Mouse (Mus musculus) kidney, embryonic 14.5 days (tissue): ENCODE data around the gene Ndufa3. TPM values are rescaled to one million over a fixed set of nuclear protein-coding genes. Genes with fewer than 3 reads are reported as not detected.

ENCODE experiments used
- ATAC-seq: fragments of 200-750 bp; cut with Nextera tagmentation; 2 replicates; pipeline ENCODE4 v1.8.0; 2017; ENCODE audit warnings: moderate number of reproducible peaks, mild to moderate bottlenecking, moderate TSS enrichment, moderate library complexity; ENCODE audit not compliant: low FRiP score, low TSS enrichment
- H3K27ac ChIP-seq: fragments of 300-500 bp; sonication (generic); 2 replicates; pipeline ENCODE4 v1.5.1; 2014; ENCODE audit warnings: low read depth, mild to moderate bottlenecking, low read length, moderate library complexity, mixed read lengths
- H3K27me3 ChIP-seq: fragments of 300-500 bp; sonication (generic); 2 replicates; pipeline ENCODE4 v1.6.1; 2014; ENCODE audit warnings: mild to moderate bottlenecking, low read length; ENCODE audit not compliant: control insufficient read depth, insufficient read depth
- H3K36me3 ChIP-seq: fragments of 300-500 bp; sonication (generic); 2 replicates; pipeline ENCODE4 v1.6.1; 2014; ENCODE audit warnings: low read length, mixed read lengths; ENCODE audit not compliant: control insufficient read depth, insufficient read depth
- H3K4me1 ChIP-seq: fragments of 300-500 bp; sonication (generic); 2 replicates; pipeline ENCODE4 v1.6.1; 2014; ENCODE audit warnings: low read length, mixed read lengths; ENCODE audit not compliant: control insufficient read depth, insufficient read depth
- H3K4me2 ChIP-seq: fragments of 300-500 bp; sonication (generic); replicated peaks from 2 replicates; pipeline ENCODE4 v1.6.1; 2014; ENCODE audit warnings: low read depth, mild to moderate bottlenecking, low read length
- H3K4me3 ChIP-seq: fragments of 300-500 bp; sonication (generic); 2 replicates; pipeline ENCODE4 v1.5.1; 2014; ENCODE audit warnings: mild to moderate bottlenecking, low read length
- H3K9ac ChIP-seq: fragments of 300-500 bp; sonication (generic); 2 replicates; pipeline ENCODE4 v1.6.1; 2014; ENCODE audit warnings: low read depth, mild to moderate bottlenecking, low read length, moderate library complexity
- H3K9me3 ChIP-seq: fragments of 300-500 bp; sonication (generic); 2 replicates; pipeline ENCODE4 v1.6.1; 2016; ENCODE audit warnings: low read length; ENCODE audit not compliant: control insufficient read depth
- WGBS: fragments of 180-500 bp; shearing (Covaris S2); extraction: QIAGEN DNeasy Blood & Tissue Kit; methylation state at CpG from one replicate; pipeline ENCODE4 v1.1.7; 2014; 5-methylcytosine and 5-hydroxymethylcytosine counted together
- polyA plus RNA-seq: library from polyadenylated mRNA; unstranded; fragments of >200 nt; fragmentation: Nextera tagmentation; extraction: Ambion mirVana; gene quantifications from 2 replicates; pipeline ENCODE4 v1.2.1, GENCODE M21; 2014

The Ndufa3 gene
- polyA plus RNA-seq, 1 experiment from 2014 or later = 463 TPM

- H3K27ac ChIP-seq = no peak overlapping the region
- no peaks in the 10 kb centered on the region for H3K27me3 ChIP-seq
- WGBS = 10% methylated on average over 9 of the region's 9 CpGs
- H3K9ac ChIP-seq = peak overlapping the region; percentile 100
- peaks cover 24% of the 10 kb centered on the region for H3K4me1 ChIP-seq
- peaks cover 34% of the 10 kb centered on the region for H3K36me3 ChIP-seq
- H3K9me3 ChIP-seq = no peaks in the 10 kb centered on the region
- H3K4me2 ChIP-seq = peak overlapping the region; percentile 85
- peak overlapping the region; percentile 98 for H3K4me3 ChIP-seq
- ATAC-seq = no peak
Measured at GRCm38 (mm10) chr7:3646188-3646587, 29.0 kb downstream of the Ndufa3 start.

DNA sequence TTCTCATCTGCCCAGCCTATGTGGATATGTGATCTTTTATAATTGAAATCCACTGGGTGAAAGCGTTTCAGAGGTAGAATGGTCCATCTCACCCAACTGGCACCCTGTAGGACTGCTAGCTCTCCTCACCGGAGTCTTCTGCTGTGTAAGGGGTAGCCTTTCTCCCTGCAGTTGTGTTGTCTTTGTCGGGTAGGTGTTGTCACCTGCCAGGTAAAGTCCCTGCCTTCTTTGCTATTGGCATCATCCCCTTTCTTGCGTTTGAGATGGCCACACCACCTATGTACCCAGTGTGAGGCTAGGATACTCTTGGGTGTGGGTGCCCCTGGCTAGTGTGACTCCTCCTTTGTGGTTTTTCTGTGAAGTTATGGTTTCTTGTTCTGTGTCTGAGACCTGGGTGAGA is 29.5 kb downstream of the Ndufa3 start:
- Histone ChIP-seq H3K27me3 (no peaks in the 10 kb centered on the region), H3K4me3 (peak overlapping the region; percentile 98), H3K27ac (no peak overlapping the region), H3K9me3 (no peaks in the 10 kb centered on the region), H3K4me1 (peaks cover 24% of the 10 kb centered on the region), H3K4me2 (peak overlapping the region; percentile 85), H3K9ac (peak overlapping the region; percentile 100), H3K36me3 (peaks cover 34% of the 10 kb centered on the region)
- WGBS = 65% methylated on average over 4 of the region's 4 CpGs
- no peak for ATAC-seq

DNA sequence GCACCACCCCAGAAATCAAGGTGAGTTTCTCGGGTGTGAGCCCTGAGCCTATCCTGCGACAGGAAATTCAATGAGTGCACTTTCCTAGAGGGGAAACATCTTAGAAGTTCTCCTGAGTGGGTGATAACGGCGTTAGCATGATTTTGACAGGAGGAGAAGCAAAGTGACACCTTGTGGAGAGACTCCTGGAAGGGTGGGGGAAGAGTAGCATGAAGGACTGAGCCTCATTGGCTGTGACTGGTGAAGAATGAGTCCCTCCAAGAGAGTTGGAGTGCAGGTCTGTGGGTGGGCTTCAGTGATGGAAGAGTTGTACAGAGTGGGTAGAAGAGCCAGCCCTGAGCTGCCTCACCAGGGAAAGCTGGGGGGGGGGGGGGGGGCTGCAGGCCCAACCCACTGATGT is 39.8 kb downstream of the Ndufa3 start:
- H3K4me3 ChIP-seq = no peak overlapping the region
- no peaks in the 10 kb centered on the region for H3K27me3 ChIP-seq
- WGBS = 83% methylated on average over 4 of the region's 4 CpGs
- no peak for ATAC-seq
- no peak overlapping the region for H3K9ac ChIP-seq
- H3K36me3 ChIP-seq = peaks cover 100% of the 10 kb centered on the region
- H3K4me2 ChIP-seq = no peak overlapping the region
- no peaks in the 10 kb centered on the region for H3K9me3 ChIP-seq
- no peaks in the 10 kb centered on the region for H3K4me1 ChIP-seq
- H3K27ac ChIP-seq = no peak overlapping the region

DNA sequence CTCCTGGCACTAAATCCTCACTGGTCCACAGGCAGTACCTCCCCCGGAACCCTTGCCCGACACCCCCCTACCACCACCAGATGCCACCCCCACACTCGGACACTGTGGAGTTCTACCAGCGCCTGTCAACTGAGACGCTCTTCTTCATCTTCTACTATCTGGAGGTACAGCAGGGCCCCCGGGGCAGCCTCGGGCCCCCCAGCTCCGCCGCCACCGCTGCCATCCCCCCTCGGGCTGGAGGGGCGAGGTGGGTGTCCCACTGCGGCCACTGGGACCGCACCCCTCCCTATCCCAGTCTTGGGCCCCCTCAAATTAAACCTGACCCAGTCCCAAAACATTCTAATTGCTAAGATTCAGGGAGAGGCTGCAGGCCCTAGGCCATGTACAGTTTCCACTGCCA is 41.4 kb downstream of the Ndufa3 start:
- no peak overlapping the region for H3K4me2 ChIP-seq
- no peak overlapping the region for H3K9ac ChIP-seq
- H3K27me3 ChIP-seq = no peaks in the 10 kb centered on the region
- no peak for ATAC-seq
- no peaks in the 10 kb centered on the region for H3K4me1 ChIP-seq
- H3K36me3 ChIP-seq = peaks cover 97% of the 10 kb centered on the region
- no peak overlapping the region for H3K27ac ChIP-seq
- WGBS = 93% methylated on average over 8 of the region's 14 CpGs
- H3K9me3 ChIP-seq = no peaks in the 10 kb centered on the region
- H3K4me3 ChIP-seq = no peak overlapping the region

GRCm38 (mm10) chr7:3664524-3665214 is 47.5 kb downstream of the Ndufa3 start:
- peaks cover 36% of the 10 kb centered on the region for H3K36me3 ChIP-seq
- H3K9me3 ChIP-seq = no peaks in the 10 kb centered on the region
- peak overlapping the region; percentile 63 for H3K4me3 ChIP-seq
- 31% methylated on average over 15 of the region's 15 CpGs for WGBS
- peak; percentile 10 for ATAC-seq
- peak overlapping the region; percentile 68 for H3K9ac ChIP-seq
- peak overlapping the region; percentile 57 for H3K27ac ChIP-seq
- no peaks in the 10 kb centered on the region for H3K27me3 ChIP-seq
- peaks cover 17% of the 10 kb centered on the region; the same call in 1 of the 2 replicates for H3K4me1 ChIP-seq
- H3K4me2 ChIP-seq = peak overlapping the region; percentile 53

DNA sequence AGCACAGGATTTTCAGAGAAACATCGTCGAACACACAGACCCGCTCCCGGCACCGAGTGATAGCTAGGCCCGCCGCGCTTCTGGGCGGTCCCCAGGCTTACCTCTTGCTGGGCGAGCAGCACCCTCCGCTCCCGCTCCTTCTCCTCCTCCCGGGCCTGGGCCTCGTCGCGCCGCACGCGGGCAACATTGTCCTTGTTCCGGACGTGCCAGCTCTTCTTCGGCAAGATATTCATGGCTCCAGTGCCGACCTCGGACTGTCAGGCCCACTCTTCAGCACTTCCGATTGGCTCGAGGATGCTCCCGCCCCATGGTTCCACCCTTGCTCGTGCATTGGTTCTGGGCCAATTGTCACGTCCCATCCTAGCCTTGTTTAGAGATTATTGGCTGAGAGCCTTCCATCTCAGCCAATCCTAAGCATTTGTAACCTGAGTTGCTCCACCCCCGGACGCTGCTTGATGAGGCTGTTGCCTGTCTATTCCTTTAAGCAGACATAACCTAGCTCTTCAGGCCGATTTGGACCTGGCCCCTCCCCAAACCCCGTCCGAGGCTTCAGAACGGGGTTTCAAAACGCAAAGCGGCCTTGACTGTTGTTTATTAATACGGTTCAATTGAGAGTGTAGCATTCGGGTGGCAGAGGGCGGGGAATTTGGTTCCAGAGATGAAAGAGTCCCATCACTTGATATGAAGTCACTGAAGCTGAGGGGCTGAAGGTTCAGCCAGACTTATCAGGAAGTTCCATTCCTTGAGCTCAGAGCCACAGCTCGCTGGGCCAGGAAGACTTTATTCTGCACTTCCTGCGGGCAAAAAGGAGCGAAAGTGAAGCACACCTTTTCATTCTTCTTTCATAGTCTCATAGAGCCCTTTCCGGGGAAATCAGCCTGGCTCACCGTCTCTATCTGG is 48.3 kb downstream of the Ndufa3 start, which contains the start of gene Leng1:
Gene Leng1 (minus strand): TSS at position 626 of the 900 bp plus-strand sequence.
- Histone ChIP-seq H3K27me3 (no peaks in the 10 kb centered on the region), H3K4me3 (peak within 1 kb of the TSS; percentile 63)

GRCm38 (mm10) chr7:3666921-3667391 is 49.8 kb downstream of the Ndufa3 start:
- H3K4me3 ChIP-seq = peak overlapping the region; percentile 4; the same call in 1 of the 2 replicates
- H3K9ac ChIP-seq = peak overlapping the region; percentile 32; the same call in 1 of the 2 replicates
- ATAC-seq = no peak
- no peaks in the 10 kb centered on the region for H3K9me3 ChIP-seq
- peaks cover 17% of the 10 kb centered on the region; the same call in 1 of the 2 replicates for H3K4me1 ChIP-seq
- no peaks in the 10 kb centered on the region for H3K27me3 ChIP-seq
- H3K4me2 ChIP-seq = peak overlapping the region; percentile 4; the same call in 1 of the 2 replicates
- 16% methylated on average over 14 of the region's 14 CpGs for WGBS
- H3K27ac ChIP-seq = no peak overlapping the region
- H3K36me3 ChIP-seq = peaks cover 13% of the 10 kb centered on the region

More for the DNA sequence above, 48.3 kb downstream of the Ndufa3 start, which contains the start of gene Leng1:
- Histone ChIP-seq H3K27ac (peak within 1 kb of the TSS; percentile 73), H3K36me3 (peaks cover 28% of the 10 kb centered on the region), H3K4me2 (peak within 1 kb of the TSS; percentile 53), H3K4me1 (peaks cover 17% of the 10 kb centered on the region; the same call in 1 of the 2 replicates), H3K9ac (peak within 1 kb of the TSS; percentile 68), H3K9me3 (no peaks in the 10 kb centered on the region)
- ATAC-seq = peak; percentile 98
- WGBS = 5% methylated on average over 45 of the region's 45 CpGs
